Mouse (Mus musculus): ENCODE measurements around the gene Teddm1b. TPM values are rescaled to one million over a fixed set of nuclear protein-coding genes. Genes with fewer than 3 reads are reported as not detected.

Teddm1b gene
- polyA plus RNA-seq, 1 experiment from 2014 or later: 0.08 TPM

- WGBS: 91% methylated on average over 3 of the region's 3 CpGs
- peaks cover 72% of the 10 kb centered on the region for H3K36me3 ChIP-seq
- no peaks in the 10 kb centered on the region for H3K9me3 ChIP-seq
- H3K27ac ChIP-seq: no peak overlapping the region
- no peak overlapping the region for H3K4me2 ChIP-seq
- no peaks in the 10 kb centered on the region for H3K27me3 ChIP-seq
- no peak overlapping the region for H3K4me3 ChIP-seq
- ATAC-seq (ENCODE audit: insufficient number of reproducible peaks, low FRiP score, low TSS enrichment, low read depth): no peak
- H3K9ac ChIP-seq: no peak overlapping the region
- H3K4me1 ChIP-seq: peaks cover 12% of the 10 kb centered on the region
These were observed 31.7 kb downstream of the Teddm1b start for GRCm38 (mm10) chr1:153905884-153906283.

DNA sequence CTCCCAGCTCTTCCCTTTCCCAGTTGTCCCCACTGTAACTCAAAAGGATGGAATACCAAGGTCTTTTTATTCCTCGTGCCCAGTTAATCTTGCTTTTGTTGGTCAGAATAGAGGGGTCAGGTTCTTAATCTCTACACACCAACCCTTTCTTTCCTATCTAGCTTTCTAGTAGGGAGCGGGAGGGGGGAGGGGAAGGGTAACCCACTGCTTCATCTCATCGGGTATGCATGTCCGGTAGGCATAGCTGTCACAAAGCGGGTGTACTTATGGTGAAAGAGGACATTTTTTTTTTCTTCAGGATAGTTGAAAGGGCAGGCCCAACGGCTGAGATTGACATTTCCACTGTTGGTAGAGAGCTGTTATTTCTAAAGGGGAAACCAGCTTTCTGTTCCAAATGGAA, 34.1 kb downstream of the Teddm1b start:
- 88% methylated on average over 6 of the region's 6 CpGs for WGBS
- Histone ChIP-seq H3K9ac (no peak overlapping the region), H3K4me2 (no peak overlapping the region), H3K4me1 (no peaks in the 10 kb centered on the region), H3K36me3 (peaks cover 66% of the 10 kb centered on the region), H3K4me3 (no peak overlapping the region), H3K27me3 (no peaks in the 10 kb centered on the region), H3K9me3 (no peaks in the 10 kb centered on the region), H3K27ac (no peak overlapping the region)
- ATAC-seq (ENCODE audit: insufficient number of reproducible peaks, low FRiP score, low TSS enrichment, low read depth): no peak

GRCm38 (mm10) chr1:153908741-153909140, 34.6 kb downstream of the Teddm1b start:
- Histone ChIP-seq H3K4me1 (no peaks in the 10 kb centered on the region), H3K4me3 (no peak overlapping the region), H3K4me2 (no peak overlapping the region), H3K27me3 (no peaks in the 10 kb centered on the region), H3K27ac (no peak overlapping the region), H3K9me3 (no peaks in the 10 kb centered on the region), H3K36me3 (peaks cover 61% of the 10 kb centered on the region), H3K9ac (no peak overlapping the region)
- 90% methylated on average over 4 of the region's 4 CpGs for WGBS
- no peak for ATAC-seq (ENCODE audit: insufficient number of reproducible peaks, low FRiP score, low TSS enrichment, low read depth)

DNA sequence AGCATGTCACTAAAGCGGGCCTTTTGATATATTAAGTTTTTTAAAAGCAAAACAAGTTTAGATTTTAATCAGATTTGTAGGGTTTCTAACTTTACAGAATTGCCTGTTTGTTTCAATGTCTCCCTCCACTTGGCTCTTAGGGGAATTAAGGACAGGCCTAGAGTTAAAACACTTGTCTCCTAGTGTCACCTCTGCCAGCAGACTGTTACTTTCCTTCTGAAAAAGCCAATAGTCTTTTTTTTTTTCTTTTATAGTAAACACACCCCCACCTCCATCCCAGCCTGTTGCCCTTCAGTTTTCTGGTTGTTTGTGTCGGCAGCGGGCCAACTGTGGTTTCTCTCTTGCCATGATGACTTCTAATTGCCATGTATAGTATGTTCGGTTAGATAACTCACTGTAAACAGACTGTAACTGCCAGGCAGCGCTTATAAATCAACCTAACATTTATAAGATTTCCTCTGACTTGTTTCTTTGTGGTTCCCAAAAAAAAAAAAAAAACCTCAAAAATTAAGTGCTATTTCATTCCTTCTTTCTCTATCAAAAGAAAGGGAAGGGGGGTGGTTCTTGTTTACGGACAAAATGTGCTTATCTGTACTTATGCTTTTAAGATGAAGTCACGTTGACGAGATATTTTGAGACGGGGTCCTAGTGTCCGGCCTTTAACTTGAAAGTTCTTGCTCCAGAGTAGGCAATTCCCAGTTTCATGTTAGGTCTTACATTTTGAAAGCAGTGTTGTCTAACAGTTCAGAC, 35.2 kb downstream of the Teddm1b start:
- Histone ChIP-seq H3K36me3 (peaks cover 54% of the 10 kb centered on the region), H3K4me2 (no peak overlapping the region), H3K4me1 (no peaks in the 10 kb centered on the region; the same call in 1 of the 2 replicates), H3K9me3 (no peaks in the 10 kb centered on the region), H3K4me3 (no peak overlapping the region), H3K27ac (no peak overlapping the region), H3K9ac (no peak overlapping the region), H3K27me3 (no peaks in the 10 kb centered on the region)
- ATAC-seq (ENCODE audit: insufficient number of reproducible peaks, low FRiP score, low TSS enrichment, low read depth): no peak
- 79% methylated on average over 10 of the region's 10 CpGs for WGBS

- H3K27ac ChIP-seq: no peak overlapping the region
- WGBS: 86% methylated on average over 9 of the region's 9 CpGs
- H3K4me2 ChIP-seq: no peak overlapping the region
- peaks cover 49% of the 10 kb centered on the region for H3K36me3 ChIP-seq
- no peak overlapping the region for H3K4me3 ChIP-seq
- ATAC-seq (ENCODE audit: insufficient number of reproducible peaks, low FRiP score, low TSS enrichment, low read depth): no peak
- H3K4me1 ChIP-seq: no peaks in the 10 kb centered on the region; the same call in 1 of the 2 replicates
- no peaks in the 10 kb centered on the region for H3K27me3 ChIP-seq
- H3K9ac ChIP-seq: no peak overlapping the region
- H3K9me3 ChIP-seq: no peaks in the 10 kb centered on the region
These were observed 35.8 kb downstream of the Teddm1b start for GRCm38 (mm10) chr1:153909963-153910291.

DNA sequence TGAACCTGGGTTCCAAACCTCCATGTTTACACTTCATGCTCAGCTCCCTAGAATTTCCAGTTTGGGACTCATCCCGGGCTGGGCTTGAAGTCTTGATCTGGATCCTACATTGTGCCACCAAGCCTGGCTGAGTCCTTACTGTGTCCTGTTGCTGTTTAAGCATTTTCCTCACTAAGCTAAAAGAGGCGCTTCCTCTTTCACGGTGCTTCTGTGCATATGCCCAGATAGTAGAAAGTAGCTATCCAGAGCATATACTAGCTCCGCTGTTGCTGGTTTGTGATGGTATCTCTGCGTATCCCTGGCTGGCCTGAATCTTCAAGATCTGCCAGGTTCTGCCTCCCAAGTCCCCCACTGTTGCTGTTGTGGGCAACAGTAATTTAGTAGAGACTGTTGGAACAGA, 36.3 kb downstream of the Teddm1b start:
- Histone ChIP-seq H3K36me3 (peaks cover 44% of the 10 kb centered on the region), H3K27me3 (no peaks in the 10 kb centered on the region), H3K4me2 (no peak overlapping the region), H3K9me3 (no peaks in the 10 kb centered on the region), H3K4me1 (no peaks in the 10 kb centered on the region; the same call in 1 of the 2 replicates), H3K9ac (no peak overlapping the region), H3K27ac (no peak overlapping the region), H3K4me3 (no peak overlapping the region)
- no peak for ATAC-seq (ENCODE audit: insufficient number of reproducible peaks, low FRiP score, low TSS enrichment, low read depth)
- 91% methylated on average over 5 of the region's 5 CpGs for WGBS

GRCm38 (mm10) chr1:153911276-153911795, 37.2 kb downstream of the Teddm1b start:
- no peak overlapping the region for H3K4me2 ChIP-seq
- no peaks in the 10 kb centered on the region for H3K27me3 ChIP-seq
- no peak overlapping the region for H3K9ac ChIP-seq
- H3K4me3 ChIP-seq: no peak overlapping the region
- no peaks in the 10 kb centered on the region for H3K9me3 ChIP-seq
- H3K4me1 ChIP-seq: no peaks in the 10 kb centered on the region; the same call in 1 of the 2 replicates
- no peak overlapping the region for H3K27ac ChIP-seq
- H3K36me3 ChIP-seq: peaks cover 35% of the 10 kb centered on the region
- ATAC-seq (ENCODE audit: insufficient number of reproducible peaks, low FRiP score, low TSS enrichment, low read depth): no peak
- 85% methylated on average over 6 of the region's 6 CpGs for WGBS

GRCm38 (mm10) chr1:153913869-153914268, 39.7 kb downstream of the Teddm1b start:
- Histone ChIP-seq H3K9me3 (no peaks in the 10 kb centered on the region), H3K4me3 (no peak overlapping the region), H3K27ac (no peak overlapping the region), H3K36me3 (peaks cover 11% of the 10 kb centered on the region), H3K4me1 (no peaks in the 10 kb centered on the region; the same call in 1 of the 2 replicates), H3K9ac (no peak overlapping the region), H3K27me3 (no peaks in the 10 kb centered on the region), H3K4me2 (no peak overlapping the region)
- no peak for ATAC-seq (ENCODE audit: insufficient number of reproducible peaks, low FRiP score, low TSS enrichment, low read depth)
- WGBS: 70% methylated on average over 3 of the region's 3 CpGs

- no peak for ATAC-seq (ENCODE audit: insufficient number of reproducible peaks, low FRiP score, low TSS enrichment, low read depth)
- Histone ChIP-seq H3K36me3 (no peaks in the 10 kb centered on the region), H3K9ac (no peak overlapping the region)
These were observed 44.5 kb downstream of the Teddm1b start for GRCm38 (mm10) chr1:153918521-153919206.

DNA sequence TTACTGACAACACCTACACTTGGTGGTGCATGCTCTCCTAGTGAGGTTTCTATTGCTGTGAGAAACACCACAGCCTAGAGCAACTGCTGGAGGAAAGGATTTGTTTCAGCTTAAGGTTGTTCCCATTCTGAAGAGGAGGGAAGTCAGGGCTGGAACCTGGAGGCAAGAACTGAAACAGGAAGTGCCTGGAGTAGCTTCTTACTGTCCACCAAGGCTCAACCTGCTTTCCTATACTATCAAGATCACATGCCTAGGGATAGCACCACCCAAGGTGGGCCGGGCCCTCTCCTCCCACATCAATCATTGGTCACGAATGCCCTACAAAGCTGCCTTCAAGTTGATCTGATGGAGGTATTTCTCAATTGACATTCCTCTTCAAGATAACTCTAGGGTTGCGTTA, 47.5 kb downstream of the Teddm1b start:
- no peaks in the 10 kb centered on the region for H3K4me1 ChIP-seq
- H3K27ac ChIP-seq: no peak overlapping the region
- H3K9me3 ChIP-seq: no peaks in the 10 kb centered on the region
- no peak for ATAC-seq (ENCODE audit: insufficient number of reproducible peaks, low FRiP score, low TSS enrichment, low read depth)
- H3K4me2 ChIP-seq: no peak overlapping the region
- no peaks in the 10 kb centered on the region for H3K36me3 ChIP-seq
- H3K9ac ChIP-seq: no peak overlapping the region
- no peak overlapping the region for H3K4me3 ChIP-seq
- no peaks in the 10 kb centered on the region for H3K27me3 ChIP-seq
- 88% methylated on average over 3 of the region's 3 CpGs for WGBS

More at GRCm38 (mm10) chr1:153918521-153919206, 44.5 kb downstream of the Teddm1b start:
- H3K4me1 ChIP-seq: no peaks in the 10 kb centered on the region; the same call in 1 of the 2 replicates
- no peak overlapping the region for H3K27ac ChIP-seq
- H3K4me3 ChIP-seq: no peak overlapping the region
- H3K9me3 ChIP-seq: no peaks in the 10 kb centered on the region
- 84% methylated on average over 3 of the region's 3 CpGs for WGBS
- H3K4me2 ChIP-seq: no peak overlapping the region
- no peaks in the 10 kb centered on the region for H3K27me3 ChIP-seq

GRCm38 (mm10) chr1:153922571-153923021, 48.5 kb downstream of the Teddm1b start:
- Histone ChIP-seq H3K36me3 (no peaks in the 10 kb centered on the region), H3K4me1 (no peaks in the 10 kb centered on the region), H3K27ac (no peak overlapping the region), H3K4me2 (no peak overlapping the region), H3K9ac (no peak overlapping the region), H3K4me3 (no peak overlapping the region), H3K27me3 (no peaks in the 10 kb centered on the region), H3K9me3 (no peaks in the 10 kb centered on the region)
- 29% methylated on average over 5 of the region's 5 CpGs for WGBS
- no peak for ATAC-seq (ENCODE audit: insufficient number of reproducible peaks, low FRiP score, low TSS enrichment, low read depth)
